Mouse (Mus musculus): ENCODE data around the gene Hist1h4i. TPM values are rescaled to one million over a fixed set of nuclear protein-coding genes. Genes with fewer than 3 reads are reported as not detected.
"Not testable (repeated sequence)": the region's sequence is repeated elsewhere in the genome, so short reads cannot be mapped to it uniquely, and the experiment has no call there.

Gene Hist1h4i
- polyA plus RNA-seq (2016; fragmentation: Nextera tagmentation; extraction: Ambion mirVana) = 10.6 and 21.8 TPM in 2 replicates

GRCm38 (mm10) chr13:22041142-22041536 lies at the start of gene Hist1h4i:
Hist1h4i (minus strand) TSS chr13:22041362.
- peaks cover 12% of the 10 kb centered on the region; the same call in 1 of the 2 replicates for H3K4me1 ChIP-seq
- H3K9me3 ChIP-seq; H3K27me3 ChIP-seq (ENCODE audit: insufficient read depth, poor library complexity, severe bottlenecking); H3K36me3 ChIP-seq: not testable (repeated sequence)
- WGBS = under 1% methylated on average over 27 of the region's 27 CpGs
- peak within 1 kb of the TSS; percentile 53 for H3K4me3 ChIP-seq
- DNase-seq (ENCODE audit: low spot score) = peak; percentile 97
- H3K27ac ChIP-seq = peak within 1 kb of the TSS; percentile 87

DNA sequence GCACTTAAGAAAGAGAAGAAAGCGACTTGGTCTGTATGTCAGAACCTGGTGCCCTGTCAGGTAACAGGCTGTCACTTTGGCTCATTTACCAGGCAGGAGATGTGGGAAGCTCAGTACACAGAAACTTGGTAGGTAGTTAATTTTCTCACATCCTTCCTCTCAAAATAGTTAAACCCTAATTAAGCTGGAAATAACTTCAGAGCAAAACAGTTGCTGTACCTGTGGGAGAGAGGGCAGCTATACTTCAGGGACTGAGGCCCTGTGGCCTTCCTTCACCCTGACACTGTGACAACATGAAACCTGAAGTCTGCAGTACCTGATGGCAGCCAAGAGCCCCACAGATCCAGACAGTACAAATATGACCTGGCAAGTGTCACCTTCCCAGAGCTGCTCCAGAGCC lies 43.0 kb upstream of the Hist1h4i start, which contains the start of gene Vmn1r188:
TSS of gene Vmn1r188 (plus strand) at position 301 of the 400 bp plus-strand sequence.
- 74% methylated on average over 1 of the region's 1 CpGs for WGBS
- not testable (repeated sequence) for H3K4me1 ChIP-seq; H3K4me3 ChIP-seq; H3K27ac ChIP-seq; H3K27me3 ChIP-seq (ENCODE audit: insufficient read depth, poor library complexity, severe bottlenecking); DNase-seq (ENCODE audit: low spot score); H3K9me3 ChIP-seq; H3K36me3 ChIP-seq

DNA sequence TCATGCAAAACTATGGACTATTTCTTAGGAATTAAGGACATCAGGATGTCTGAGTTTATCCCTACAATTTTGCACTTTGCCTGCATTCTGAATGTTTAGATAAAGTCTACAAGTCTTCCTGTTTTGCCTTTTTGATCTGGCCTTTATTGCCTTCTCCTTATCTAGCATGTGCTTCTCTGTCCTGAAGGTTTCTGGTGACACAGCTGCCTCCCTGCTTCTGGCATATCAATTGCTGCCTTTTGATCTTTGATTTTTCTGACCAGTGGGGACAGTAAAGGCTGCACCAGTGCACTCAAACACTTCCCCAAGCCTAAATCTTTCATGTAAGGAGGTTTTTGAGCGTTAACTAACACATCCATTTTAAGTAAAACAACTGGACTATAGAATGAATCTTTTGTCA lies 22.3 kb upstream of the Hist1h4i start:
- 47% methylated on average over 1 of the region's 1 CpGs for WGBS
- H3K4me3 ChIP-seq = no peak overlapping the region
- no peaks in the 10 kb centered on the region for H3K4me1 ChIP-seq
- H3K9me3 ChIP-seq = 0 out of 2 replicates have a peak, but pooled peaks cover 2% of the 10 kb centered on the region
- no peak for DNase-seq (ENCODE audit: low spot score)
- no peaks in the 10 kb centered on the region for H3K27me3 ChIP-seq (ENCODE audit: insufficient read depth, poor library complexity, severe bottlenecking)
- H3K27ac ChIP-seq = no peak overlapping the region
- H3K36me3 ChIP-seq = no peaks in the 10 kb centered on the region

GRCm38 (mm10) chr13:22061422-22061821 lies 20.3 kb upstream of the Hist1h4i start:
- WGBS = 72% methylated on average over 1 of the region's 1 CpGs
- H3K27ac ChIP-seq = no peak overlapping the region
- no peak for DNase-seq (ENCODE audit: low spot score)
- no peaks in the 10 kb centered on the region for H3K27me3 ChIP-seq (ENCODE audit: insufficient read depth, poor library complexity, severe bottlenecking)
- no peaks in the 10 kb centered on the region for H3K36me3 ChIP-seq
- no peak overlapping the region for H3K4me3 ChIP-seq
- H3K4me1 ChIP-seq = no peaks in the 10 kb centered on the region
- 0 out of 2 replicates have a peak, but pooled peaks cover 1% of the 10 kb centered on the region for H3K9me3 ChIP-seq

DNA sequence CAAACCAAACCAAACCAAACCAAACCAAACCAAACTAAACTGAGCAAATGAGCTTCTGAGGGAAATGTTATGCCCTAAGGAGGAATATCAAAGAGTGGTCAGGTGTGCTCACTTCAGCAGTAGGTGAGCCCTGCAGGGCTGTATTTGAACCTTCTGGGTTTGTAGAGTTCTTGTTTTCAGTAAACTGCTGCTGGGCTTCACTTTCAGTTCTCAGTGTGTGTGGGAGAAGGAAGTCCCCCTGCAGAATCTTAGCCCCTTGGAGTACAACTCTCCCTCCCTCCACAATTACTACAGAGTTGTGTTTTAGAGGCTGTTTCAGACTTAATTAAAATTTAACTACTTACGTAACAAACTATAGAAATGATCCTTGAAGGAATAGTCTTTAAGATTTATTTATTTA lies 12.6 kb upstream of the Hist1h4i start:
- Histone ChIP-seq H3K4me3 (no peak overlapping the region), H3K4me1 (no peaks in the 10 kb centered on the region), H3K27ac (no peak overlapping the region), H3K36me3 (no peaks in the 10 kb centered on the region), H3K27me3 (ENCODE audit: insufficient read depth, poor library complexity, severe bottlenecking) (no peaks in the 10 kb centered on the region), H3K9me3 (no peaks in the 10 kb centered on the region)
- no peak for DNase-seq (ENCODE audit: low spot score)
- WGBS = 94% methylated on average over 1 of the region's 1 CpGs

GRCm38 (mm10) chr13:22051523-22051859 lies 10.3 kb upstream of the Hist1h4i start:
- DNase-seq (ENCODE audit: low spot score) = no peak
- WGBS = 13% methylated on average over 5 of the region's 5 CpGs
- Histone ChIP-seq H3K27ac (peak overlapping the region; percentile 87), H3K4me3 (peak overlapping the region; percentile 64), H3K36me3 (no peaks in the 10 kb centered on the region), H3K27me3 (ENCODE audit: insufficient read depth, poor library complexity, severe bottlenecking) (no peaks in the 10 kb centered on the region), H3K9me3 (no peaks in the 10 kb centered on the region), H3K4me1 (no peaks in the 10 kb centered on the region)

- under 1% methylated on average over 52 of the region's 52 CpGs for WGBS
- Histone ChIP-seq H3K36me3 (no peaks in the 10 kb centered on the region), H3K9me3 (no peaks in the 10 kb centered on the region), H3K27me3 (ENCODE audit: insufficient read depth, poor library complexity, severe bottlenecking) (no peaks in the 10 kb centered on the region), H3K4me3 (peak overlapping the region; percentile 64), H3K27ac (peak overlapping the region; percentile 87), H3K4me1 (no peaks in the 10 kb centered on the region)
- DNase-seq (ENCODE audit: low spot score) = peak; percentile 97
These were observed 9.7 kb upstream of the Hist1h4i start for GRCm38 (mm10) chr13:22050591-22051522.

DNA sequence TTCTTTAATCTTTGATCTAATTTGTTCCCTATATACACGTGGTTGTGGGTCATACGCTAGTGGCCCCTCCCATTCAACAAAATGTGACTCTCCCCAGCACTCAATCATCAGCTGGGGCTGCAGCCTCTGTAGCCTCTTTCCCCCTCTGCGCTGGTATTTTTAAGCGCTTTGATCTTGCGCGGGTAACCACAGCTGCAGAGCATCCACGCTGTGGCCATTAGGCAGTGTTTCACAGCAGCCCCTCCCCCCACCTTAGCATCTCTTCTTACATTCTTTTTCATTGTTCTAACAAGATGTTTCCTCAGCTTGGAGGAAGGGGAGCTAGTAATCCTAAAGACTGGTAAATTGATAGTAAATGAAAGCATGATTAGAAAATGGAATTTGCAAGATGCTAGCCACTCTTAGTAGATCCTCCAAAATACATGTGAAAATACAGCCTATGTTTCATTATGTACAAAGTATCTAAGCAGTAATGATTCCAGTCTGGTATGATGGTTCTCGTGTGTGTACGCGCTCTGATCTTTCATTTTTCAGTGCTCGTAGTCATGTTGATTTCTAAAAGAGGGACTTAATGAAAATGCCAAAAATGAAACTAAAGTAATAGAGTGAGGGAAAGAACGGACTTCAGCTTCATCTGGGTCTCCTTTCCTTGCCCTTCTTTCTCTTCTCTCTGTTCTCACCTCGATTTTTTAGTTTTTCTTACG lies 8.7 kb upstream of the Hist1h4i start:
- 2% methylated on average over 14 of the region's 14 CpGs for WGBS
- H3K27ac ChIP-seq = peak overlapping the region; percentile 87
- H3K4me1 ChIP-seq = no peaks in the 10 kb centered on the region
- no peaks in the 10 kb centered on the region for H3K9me3 ChIP-seq
- H3K27me3 ChIP-seq (ENCODE audit: insufficient read depth, poor library complexity, severe bottlenecking) = no peaks in the 10 kb centered on the region
- peak; percentile 84 for DNase-seq (ENCODE audit: low spot score)
- peak overlapping the region; percentile 64 for H3K4me3 ChIP-seq
- H3K36me3 ChIP-seq = no peaks in the 10 kb centered on the region

GRCm38 (mm10) chr13:22049041-22049440 lies 7.9 kb upstream of the Hist1h4i start:
- no peak for DNase-seq (ENCODE audit: low spot score)
- H3K27ac ChIP-seq = no peak overlapping the region
- WGBS = 85% methylated on average over 2 of the region's 2 CpGs
- 0 out of 2 replicates have a peak, but pooled peaks cover 3% of the 10 kb centered on the region for H3K4me1 ChIP-seq
- no peak overlapping the region for H3K4me3 ChIP-seq
- H3K9me3 ChIP-seq = no peaks in the 10 kb centered on the region
- no peaks in the 10 kb centered on the region for H3K36me3 ChIP-seq
- no peaks in the 10 kb centered on the region for H3K27me3 ChIP-seq (ENCODE audit: insufficient read depth, poor library complexity, severe bottlenecking)

- H3K4me1 ChIP-seq = peaks cover 6% of the 10 kb centered on the region; the same call in 1 of the 2 replicates
- H3K27me3 ChIP-seq (ENCODE audit: insufficient read depth, poor library complexity, severe bottlenecking) = no peaks in the 10 kb centered on the region
- H3K4me3 ChIP-seq = no peak overlapping the region
- H3K27ac ChIP-seq = no peak overlapping the region
- no peaks in the 10 kb centered on the region for H3K36me3 ChIP-seq
- DNase-seq (ENCODE audit: low spot score) = peak; percentile 70
- H3K9me3 ChIP-seq = no peaks in the 10 kb centered on the region
- WGBS = 48% methylated on average over 2 of the region's 2 CpGs
These were observed 4.1 kb upstream of the Hist1h4i start for GRCm38 (mm10) chr13:22045311-22045710.

DNA sequence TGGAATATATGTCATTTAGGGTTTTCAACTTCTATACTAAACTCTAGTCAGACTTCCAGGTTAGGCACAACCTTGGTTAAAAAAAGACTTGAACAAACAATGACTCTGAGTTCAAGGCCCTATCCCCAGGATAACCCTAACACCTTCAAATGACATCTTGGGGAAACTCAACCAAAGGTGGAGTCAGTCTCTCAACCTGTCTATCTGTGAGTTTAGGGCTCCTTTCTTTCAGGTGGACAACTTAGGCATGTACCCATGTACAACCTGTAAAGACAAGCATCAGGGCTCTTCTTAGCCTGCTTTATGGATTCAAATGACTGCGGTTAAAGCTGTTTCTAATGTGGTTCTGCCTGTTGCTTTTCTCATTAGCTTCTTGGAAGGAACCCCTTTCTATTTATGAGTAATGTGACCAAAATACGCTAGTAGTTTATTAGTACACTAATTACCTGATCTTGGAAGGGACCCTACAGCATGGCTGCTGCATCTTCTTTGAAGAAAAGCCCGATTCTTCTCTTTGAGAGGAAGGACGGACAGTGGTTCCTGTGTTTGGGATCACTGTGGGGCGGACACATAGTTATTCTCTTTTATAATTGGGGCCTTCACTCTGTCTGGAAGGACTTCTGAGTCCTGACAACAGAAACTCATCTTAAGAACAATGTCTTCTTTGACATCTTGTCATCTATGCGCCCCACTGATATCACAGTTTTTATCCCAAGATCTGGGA lies 3.4 kb upstream of the Hist1h4i start:
- Histone ChIP-seq H3K4me1 (peaks cover 6% of the 10 kb centered on the region; the same call in 1 of the 2 replicates), H3K9me3 (no peaks in the 10 kb centered on the region), H3K36me3 (no peaks in the 10 kb centered on the region), H3K27me3 (ENCODE audit: insufficient read depth, poor library complexity, severe bottlenecking) (no peaks in the 10 kb centered on the region), H3K27ac (no peak overlapping the region), H3K4me3 (0 out of 2 replicates have a peak overlapping the region, but pooled peaks have one; percentile 53)
- peak; percentile 61 for DNase-seq (ENCODE audit: low spot score)
- 90% methylated on average over 6 of the region's 6 CpGs for WGBS

All from heart, embryonic 10.5 days (tissue).